Mouse (Mus musculus): ENCODE measurements around the gene Mup21. TPM values are rescaled to one million over a fixed set of nuclear protein-coding genes. Genes with fewer than 3 reads are reported as not detected.
"Not testable (repeated sequence)": the region's sequence is repeated elsewhere in the genome, so short reads cannot be mapped to it uniquely, and the experiment has no call there.

The Mup21 gene
- polyA plus RNA-seq (2012; rRNA removed), result not detected in 2 replicates

DNA sequence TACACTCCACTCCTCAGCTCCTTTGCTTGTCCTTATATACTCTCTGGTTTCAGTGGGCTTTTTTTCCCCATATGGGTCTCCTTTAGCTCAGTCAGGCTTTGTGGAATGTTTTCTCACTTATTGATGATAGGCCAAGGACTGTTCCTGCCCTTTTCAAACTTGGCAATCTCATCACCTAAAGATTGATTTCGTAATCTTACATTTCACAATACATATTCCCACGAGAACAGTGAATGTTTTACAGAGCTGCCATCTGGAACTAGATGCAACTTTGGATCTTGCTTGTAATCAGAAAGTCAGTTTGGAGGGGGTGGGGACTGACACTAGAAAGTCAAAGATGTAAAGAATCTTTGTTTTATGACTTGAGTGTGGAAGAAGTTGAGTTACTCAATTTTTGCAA lies at the start of gene Mup21:
Gene Mup21 (minus strand): TSS at position 53 of the 400 bp plus-strand sequence.
- Histone ChIP-seq H3K36me3 (ENCODE audit: control insufficient read depth, insufficient read depth, low read length) (no peaks in the 10 kb centered on the region), H3K27me3 (ENCODE audit: control insufficient read depth, insufficient read depth, low read length) (no peaks in the 10 kb centered on the region), H3K4me1 (ENCODE audit: control insufficient read depth, insufficient read depth, insufficient read length) (no peaks in the 10 kb centered on the region), H3K4me3 (ENCODE audit: extremely low read depth, insufficient read depth, insufficient read length) (no peak within 1 kb of the TSS), H3K27ac (ENCODE audit: insufficient read depth, low read length) (no peak within 1 kb of the TSS)
- TF ChIP-seq CTCF (IDR thresholded peaks at IDR 0.05; ENCODE audit: extremely low read depth, insufficient read depth, insufficient read length, insufficient replicate concordance), result no peak
- no peak for TF ChIP-seq POLR2A (IDR thresholded peaks at IDR 0.05; ENCODE audit: low read depth, low read length)
- 74% methylated on average over 2 of the region's 2 CpGs for WGBS
- no peak for DNase-seq (ENCODE audit: low read depth in 1 of 2, low spot score in 2 of 2)

DNA sequence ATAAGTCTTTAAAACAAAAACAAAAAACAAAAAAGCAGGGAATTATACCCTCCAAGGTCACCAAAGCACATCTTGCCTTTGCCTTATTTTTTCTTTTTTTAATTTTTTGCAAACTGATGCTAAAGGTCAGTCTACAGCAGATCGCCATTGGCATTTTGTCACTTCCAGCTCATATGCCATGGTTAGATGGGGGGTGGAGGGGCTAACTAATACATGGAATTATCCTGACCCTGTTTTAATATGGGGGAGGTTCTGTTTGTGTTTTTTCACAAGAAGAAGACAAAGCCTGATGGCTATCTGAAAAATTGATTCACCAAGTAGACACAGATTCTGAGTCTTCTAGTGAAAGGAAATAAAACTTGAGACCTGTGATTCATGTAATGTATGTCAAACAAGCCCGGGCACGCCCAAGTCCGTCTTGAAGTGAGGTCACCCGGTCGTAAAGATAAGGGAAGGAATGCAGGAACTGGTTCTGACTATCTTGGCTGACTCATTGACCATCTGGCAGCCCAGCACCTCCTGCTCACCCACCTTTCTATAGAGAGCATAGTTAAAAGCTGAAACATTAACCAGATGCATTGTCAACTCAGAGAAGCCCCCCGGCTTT lies 49.4 kb upstream of the Mup21 start:
- Histone ChIP-seq H3K27ac (ENCODE audit: insufficient read depth, low read length) (no peak overlapping the region), H3K27me3 (ENCODE audit: control insufficient read depth, insufficient read depth, low read length) (no peaks in the 10 kb centered on the region), H3K4me1 (ENCODE audit: control insufficient read depth, insufficient read depth, insufficient read length) (no peaks in the 10 kb centered on the region), H3K4me3 (ENCODE audit: extremely low read depth, insufficient read depth, insufficient read length) (no peak overlapping the region), H3K36me3 (ENCODE audit: control insufficient read depth, insufficient read depth, low read length) (no peaks in the 10 kb centered on the region)
- WGBS, result 83% methylated on average over 7 of the region's 7 CpGs
- no peak for DNase-seq (ENCODE audit: low read depth in 1 of 2, low spot score in 2 of 2)
- no peak for TF ChIP-seq CTCF (IDR thresholded peaks at IDR 0.05; ENCODE audit: extremely low read depth, insufficient read depth, insufficient read length, insufficient replicate concordance)
- TF ChIP-seq POLR2A (IDR thresholded peaks at IDR 0.05; ENCODE audit: low read depth, low read length), result no peak

GRCm38 (mm10) chr4:62188778-62189177 lies 38.1 kb upstream of the Mup21 start:
- no peaks in the 10 kb centered on the region; the same call in 1 of the 2 replicates for H3K36me3 ChIP-seq (ENCODE audit: control insufficient read depth, insufficient read depth, low read length)
- H3K27ac ChIP-seq (ENCODE audit: insufficient read depth, low read length), result no peak overlapping the region
- DNase-seq (ENCODE audit: low read depth in 1 of 2, low spot score in 2 of 2), result no peak
- H3K27me3 ChIP-seq (ENCODE audit: control insufficient read depth, insufficient read depth, low read length), result no peaks in the 10 kb centered on the region
- no peak overlapping the region for H3K4me3 ChIP-seq (ENCODE audit: extremely low read depth, insufficient read depth, insufficient read length)
- no peaks in the 10 kb centered on the region for H3K4me1 ChIP-seq (ENCODE audit: control insufficient read depth, insufficient read depth, insufficient read length)
- no peak for TF ChIP-seq CTCF (IDR thresholded peaks at IDR 0.05; ENCODE audit: extremely low read depth, insufficient read depth, insufficient read length, insufficient replicate concordance)
- no peak for TF ChIP-seq POLR2A (IDR thresholded peaks at IDR 0.05; ENCODE audit: low read depth, low read length)

GRCm38 (mm10) chr4:62177282-62177681 lies 26.6 kb upstream of the Mup21 start:
- no peak overlapping the region for H3K4me3 ChIP-seq (ENCODE audit: extremely low read depth, insufficient read depth, insufficient read length)
- no peaks in the 10 kb centered on the region for H3K27me3 ChIP-seq (ENCODE audit: control insufficient read depth, insufficient read depth, low read length)
- no peaks in the 10 kb centered on the region for H3K4me1 ChIP-seq (ENCODE audit: control insufficient read depth, insufficient read depth, insufficient read length)
- no peak overlapping the region for H3K27ac ChIP-seq (ENCODE audit: insufficient read depth, low read length)
- peak in 1 of 2 experiments; percentile 23 for DNase-seq (ENCODE audit: low read depth in 1 of 2, low spot score in 2 of 2)
- no peaks in the 10 kb centered on the region for H3K36me3 ChIP-seq (ENCODE audit: control insufficient read depth, insufficient read depth, low read length)
- WGBS, result 42% methylated on average over 5 of the region's 5 CpGs
- peak; percentile 19; the same call in 1 of the 2 replicates for TF ChIP-seq CTCF (IDR thresholded peaks at IDR 0.05; ENCODE audit: extremely low read depth, insufficient read depth, insufficient read length, insufficient replicate concordance)
- TF ChIP-seq POLR2A (IDR thresholded peaks at IDR 0.05; ENCODE audit: low read depth, low read length), result no peak

- Histone ChIP-seq H3K4me1 (ENCODE audit: control insufficient read depth, insufficient read depth, insufficient read length) (no peaks in the 10 kb centered on the region), H3K36me3 (ENCODE audit: control insufficient read depth, insufficient read depth, low read length) (no peaks in the 10 kb centered on the region), H3K27ac (ENCODE audit: insufficient read depth, low read length) (no peak overlapping the region), H3K27me3 (ENCODE audit: control insufficient read depth, insufficient read depth, low read length) (no peaks in the 10 kb centered on the region), H3K4me3 (ENCODE audit: extremely low read depth, insufficient read depth, insufficient read length) (no peak overlapping the region)
- DNase-seq (ENCODE audit: low read depth in 1 of 2, low spot score in 2 of 2), result no peak
- TF ChIP-seq CTCF (IDR thresholded peaks at IDR 0.05; ENCODE audit: extremely low read depth, insufficient read depth, insufficient read length, insufficient replicate concordance), result no peak
- TF ChIP-seq POLR2A (IDR thresholded peaks at IDR 0.05; ENCODE audit: low read depth, low read length), result no peak
- 79% methylated on average over 4 of the region's 4 CpGs for WGBS
Measured at GRCm38 (mm10) chr4:62174471-62174870, 23.8 kb upstream of the Mup21 start.

DNA sequence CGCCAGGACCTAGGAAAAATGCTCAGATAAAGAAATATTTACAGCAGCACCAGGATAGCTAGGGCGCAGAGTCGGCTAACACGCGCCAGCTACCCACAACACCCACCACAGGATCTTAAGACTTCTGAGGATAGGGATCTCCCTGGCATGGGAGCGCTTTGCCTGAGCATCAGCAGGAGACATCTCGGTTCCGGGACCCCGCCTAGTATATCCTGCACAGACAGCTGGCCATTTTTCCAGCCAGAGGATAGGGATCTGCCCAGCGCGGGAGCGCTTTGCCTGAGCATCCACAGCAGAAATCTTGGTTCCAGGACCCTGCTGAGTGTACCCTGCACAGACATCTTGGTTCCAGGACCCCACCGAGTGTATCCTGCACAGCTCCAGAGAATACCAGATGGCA lies 17.0 kb upstream of the Mup21 start:
- H3K27ac ChIP-seq (ENCODE audit: insufficient read depth, low read length); H3K36me3 ChIP-seq (ENCODE audit: control insufficient read depth, insufficient read depth, low read length); H3K4me1 ChIP-seq (ENCODE audit: control insufficient read depth, insufficient read depth, insufficient read length); DNase-seq (ENCODE audit: low read depth in 1 of 2, low spot score in 2 of 2); H3K27me3 ChIP-seq (ENCODE audit: control insufficient read depth, insufficient read depth, low read length); H3K4me3 ChIP-seq (ENCODE audit: extremely low read depth, insufficient read depth, insufficient read length): not testable (repeated sequence)
- WGBS, result 89% methylated on average over 13 of the region's 13 CpGs

DNA sequence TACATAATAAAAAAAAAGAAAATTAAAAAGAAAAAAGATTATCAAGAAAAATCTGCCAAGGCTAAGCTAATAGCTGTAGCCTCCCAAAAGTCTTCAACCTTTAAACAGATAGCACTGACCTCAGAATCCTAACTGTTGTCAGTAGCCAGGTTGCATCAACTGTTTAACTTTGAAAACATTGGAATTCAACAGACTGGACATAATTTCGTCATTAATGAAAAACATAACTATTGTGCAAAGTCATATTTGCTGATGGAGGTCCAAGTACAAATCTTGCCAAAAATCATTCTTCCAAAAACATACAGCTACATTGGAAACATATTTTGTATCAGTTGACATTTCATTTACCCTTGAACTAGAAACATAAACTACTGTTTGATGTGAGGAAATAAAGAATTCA lies 7.7 kb upstream of the Mup21 start:
- Histone ChIP-seq H3K27ac (ENCODE audit: insufficient read depth, low read length) (no peak overlapping the region), H3K27me3 (ENCODE audit: control insufficient read depth, insufficient read depth, low read length) (no peaks in the 10 kb centered on the region), H3K36me3 (ENCODE audit: control insufficient read depth, insufficient read depth, low read length) (no peaks in the 10 kb centered on the region), H3K4me1 (ENCODE audit: control insufficient read depth, insufficient read depth, insufficient read length) (no peaks in the 10 kb centered on the region), H3K4me3 (ENCODE audit: extremely low read depth, insufficient read depth, insufficient read length) (no peak overlapping the region)
- whole genome bisulfite sequencing, result 68% methylated on average over 1 of the region's 1 CpGs
- TF ChIP-seq POLR2A (IDR thresholded peaks at IDR 0.05; ENCODE audit: low read depth, low read length), result no peak
- DNase-seq (ENCODE audit: low read depth in 1 of 2, low spot score in 2 of 2), result no peak

Data from spleen, adult 2 months (tissue).